Mouse (Mus musculus) C2C12 (cell line): Measurements from ENCODE around the gene Ubtf.

Source experiments
- CEBPB ChIP-seq: IDR thresholded peaks from one replicate; pipeline ENCODE4 v1.6.1; 2011; ENCODE audit warnings: low read depth, mild to moderate bottlenecking, control low read depth, moderate library complexity
- CTCF ChIP-seq: IDR thresholded peaks from one replicate; pipeline ENCODE4 v1.5.1; 2011; ENCODE audit not compliant: control insufficient read depth, insufficient read depth, insufficient read length
- MAX ChIP-seq: IDR thresholded peaks from one replicate; pipeline ENCODE4 v1.6.1; 2011; ENCODE audit warnings: mild to moderate bottlenecking, control low read depth
- MYOD1 ChIP-seq: IDR thresholded peaks from one replicate; pipeline ENCODE4 v1.6.1; 2011; ENCODE audit warnings: low read depth; ENCODE audit not compliant: control insufficient read depth, insufficient read length
- MYOG ChIP-seq: IDR thresholded peaks from one replicate; pipeline ENCODE4 v1.6.1; 2011; ENCODE audit not compliant: control insufficient read depth, insufficient read length; ENCODE audit errors: extremely low read depth
- USF1 ChIP-seq: IDR thresholded peaks from one replicate; pipeline ENCODE4 v1.6.1; 2011; ENCODE audit warnings: low read depth, mild to moderate bottlenecking, control low read depth, moderate library complexity

DNA sequence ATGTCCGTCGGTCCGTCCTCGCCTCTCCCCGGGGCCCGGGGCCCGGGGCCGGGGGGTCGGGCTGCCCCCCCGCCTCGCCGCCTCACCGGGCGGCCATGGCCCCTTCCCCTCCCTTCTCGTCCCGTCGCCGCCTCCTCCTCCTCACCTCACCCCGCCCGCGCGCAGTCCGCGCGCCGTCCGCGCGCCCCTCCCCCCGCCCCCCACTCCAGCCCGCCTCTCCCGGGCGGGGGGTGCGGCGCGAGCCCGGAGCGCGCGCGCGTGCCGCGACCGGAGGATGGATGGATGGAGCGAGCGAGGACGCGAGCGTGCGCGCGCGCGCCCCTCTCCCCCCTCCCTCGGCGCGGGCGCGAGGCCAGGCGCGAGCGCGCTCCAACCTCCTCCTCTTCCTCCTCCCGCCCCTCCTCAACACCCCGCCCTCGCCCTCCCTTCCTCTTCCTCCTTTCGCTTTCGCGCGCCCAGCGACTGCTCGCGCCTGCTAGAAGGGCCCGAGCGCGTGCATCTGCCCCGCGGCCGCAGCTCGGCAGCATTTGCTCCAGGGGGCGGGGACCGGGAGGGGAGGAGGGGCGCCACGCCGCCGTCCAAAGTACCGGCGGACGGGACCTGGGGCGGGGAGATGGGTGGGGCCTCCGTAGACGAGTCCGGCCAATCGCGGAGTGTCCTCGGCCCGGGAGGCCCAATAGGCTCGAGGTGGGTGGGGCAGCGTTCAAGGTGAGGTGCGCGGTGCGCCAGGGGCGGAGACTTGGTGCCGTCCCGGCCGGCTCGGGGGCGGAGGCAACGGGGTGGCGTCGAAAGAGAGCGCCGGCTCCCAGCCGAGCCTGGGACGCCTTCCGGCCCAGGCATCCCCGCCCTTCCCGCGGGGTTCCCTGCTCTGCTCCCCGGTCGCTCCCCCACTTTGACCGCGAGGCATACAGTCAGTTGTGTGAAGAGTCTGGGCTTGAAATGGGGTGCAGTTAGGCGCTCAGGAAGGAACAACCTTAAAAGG lies 22.8 kb downstream of the Ubtf start, which contains the start of gene Atxn7l3:
- TF ChIP-seq CTCF, result no peak
- TF ChIP-seq MYOD1, result no peak
- TF ChIP-seq MYOG, result no peak
- TF ChIP-seq CEBPB, result no peak
- TF ChIP-seq MAX, result peak; percentile 92
- no peak for TF ChIP-seq USF1
